Mouse (Mus musculus) testis, adult 2 months (tissue): ENCODE results near the gene Tnrc6b.

ENCODE experiments used
- CTCF ChIP-seq: fragments of 200-500 bp; IDR thresholded peaks from 2 replicates; pipeline ENCODE4 v1.5.1; 2012; ENCODE audit warnings: low read depth, mild to moderate bottlenecking, inconsistent platforms, low read length, moderate library complexity; ENCODE audit not compliant: control insufficient read depth, insufficient read depth, insufficient replicate concordance
- POLR2A ChIP-seq: fragments of 200-500 bp; IDR thresholded peaks from 2 replicates; pipeline ENCODE4 v1.6.1; 2012; ENCODE audit warnings: low read depth, mild to moderate bottlenecking, inconsistent platforms, low read length, moderate library complexity; ENCODE audit not compliant: control insufficient read depth

GRCm38 (mm10) chr15:80768216-80768615 is 57.1 kb downstream of the Tnrc6b start:
- TF ChIP-seq CTCF (no peak), POLR2A (no peak)
